Mouse (Mus musculus) E14TG2a.4 (cell line): Measurements from ENCODE around the gene Mrln.

Source experiments
- CTCF ChIP-seq: conservative IDR thresholded peaks from 2 replicates; pipeline ENCODE4 v1.5.1; 2014; ENCODE audit warnings: low read length
- NANOG ChIP-seq: IDR thresholded peaks from 2 replicates; pipeline ENCODE4 v1.6.1; 2014; ENCODE audit warnings: borderline replicate concordance, low read length, mixed read lengths
- POU5F1 ChIP-seq: IDR thresholded peaks from 2 replicates; pipeline ENCODE4 v1.6.1; 2014; ENCODE audit warnings: low read length, borderline replicate concordance

DNA sequence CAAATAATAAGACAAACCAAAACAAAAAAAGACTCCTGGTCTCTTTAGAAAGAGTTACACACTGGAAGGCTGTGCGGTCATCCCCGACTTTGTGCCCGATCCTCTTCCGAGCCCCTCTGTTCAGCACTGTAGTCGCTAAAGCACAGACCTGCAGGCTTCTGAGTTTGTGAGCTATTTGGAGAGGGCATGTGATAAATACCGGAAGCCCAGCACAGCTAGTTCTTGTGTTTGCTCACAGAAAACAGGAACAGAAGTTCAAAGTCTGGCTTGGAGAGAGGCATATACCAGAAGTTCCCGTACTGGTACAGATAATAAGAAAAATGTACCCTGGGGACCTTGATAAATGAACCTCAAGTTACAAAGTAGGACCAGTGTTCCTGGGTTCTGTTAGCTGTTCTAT, 9.2 kb upstream of the Mrln start:
- TF ChIP-seq CTCF: no peak
- no peak for TF ChIP-seq POU5F1
- no peak for TF ChIP-seq NANOG
